Mouse (Mus musculus) cerebellum, postnatal 36 days (tissue): ENCODE results near the gene Dyrk1a.

Source experiments
- DNase-seq, 2 experiments: peaks; one replicate each; pipeline ENCODE4 v3.0.0; 2021 to 2022; ENCODE audit warnings: mixed read lengths in 2 of 2

Gene Dyrk1a

DNA sequence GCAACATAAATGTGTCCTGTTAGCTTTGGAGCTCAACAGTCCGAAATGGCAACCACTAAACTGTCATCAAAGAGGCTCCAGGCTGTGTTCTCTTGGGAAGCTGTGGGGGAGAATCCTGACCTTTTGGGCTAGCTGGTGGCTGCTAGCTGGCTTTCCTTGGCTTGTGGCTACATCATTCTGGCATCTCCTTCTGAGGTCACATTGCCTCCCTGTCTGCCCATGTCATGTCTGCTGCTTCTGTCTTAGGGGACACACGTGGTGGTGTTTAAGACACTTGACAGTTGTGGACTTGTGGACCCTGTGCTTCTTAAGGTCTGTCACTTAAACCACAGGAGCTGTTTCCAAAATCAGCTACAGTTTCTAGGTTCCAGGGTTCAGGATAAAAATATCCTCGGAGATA lies 21.7 kb downstream of the Dyrk1a start:
- DNase-seq = no peak

DNA sequence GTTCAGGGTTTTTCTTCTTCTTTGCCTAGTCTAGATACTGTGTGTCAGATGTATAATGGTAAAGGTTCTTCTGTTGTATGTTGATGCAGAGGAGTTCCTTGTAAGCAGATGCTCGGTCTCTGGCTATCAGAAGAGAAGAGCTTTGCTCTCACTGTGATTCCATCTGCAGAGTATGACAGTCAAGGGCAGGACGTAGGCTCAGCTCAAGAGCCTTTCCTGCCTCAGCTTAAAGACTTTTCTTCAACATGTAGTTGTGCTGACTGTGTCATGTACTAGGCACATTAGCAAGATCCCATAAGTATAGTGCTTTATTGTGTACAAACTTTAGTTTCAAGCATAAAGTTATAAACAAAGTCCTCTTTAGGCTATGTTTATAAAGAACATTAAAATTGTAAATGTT lies 26.8 kb downstream of the Dyrk1a start:
- DNase-seq = no peak

DNA sequence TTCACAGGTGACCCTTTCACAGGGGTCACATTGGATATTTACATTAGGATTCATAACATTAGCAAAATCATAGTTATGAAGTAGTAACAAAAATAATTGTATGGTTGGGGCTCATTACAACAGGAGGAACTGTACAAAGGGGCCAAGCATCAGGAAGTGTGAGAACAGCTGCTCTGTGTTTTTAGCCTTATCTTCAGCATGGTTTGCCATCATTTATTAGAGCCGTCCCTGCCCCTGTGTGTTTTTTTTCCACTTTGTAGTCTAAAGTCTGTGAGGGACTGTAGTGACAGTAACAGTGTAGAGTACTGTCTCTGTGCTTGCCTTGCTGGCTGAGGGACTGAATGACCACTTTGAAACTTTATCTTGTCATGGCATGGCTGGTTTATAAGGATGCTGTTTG lies 27.8 kb downstream of the Dyrk1a start:
- no peak for DNase-seq

DNA sequence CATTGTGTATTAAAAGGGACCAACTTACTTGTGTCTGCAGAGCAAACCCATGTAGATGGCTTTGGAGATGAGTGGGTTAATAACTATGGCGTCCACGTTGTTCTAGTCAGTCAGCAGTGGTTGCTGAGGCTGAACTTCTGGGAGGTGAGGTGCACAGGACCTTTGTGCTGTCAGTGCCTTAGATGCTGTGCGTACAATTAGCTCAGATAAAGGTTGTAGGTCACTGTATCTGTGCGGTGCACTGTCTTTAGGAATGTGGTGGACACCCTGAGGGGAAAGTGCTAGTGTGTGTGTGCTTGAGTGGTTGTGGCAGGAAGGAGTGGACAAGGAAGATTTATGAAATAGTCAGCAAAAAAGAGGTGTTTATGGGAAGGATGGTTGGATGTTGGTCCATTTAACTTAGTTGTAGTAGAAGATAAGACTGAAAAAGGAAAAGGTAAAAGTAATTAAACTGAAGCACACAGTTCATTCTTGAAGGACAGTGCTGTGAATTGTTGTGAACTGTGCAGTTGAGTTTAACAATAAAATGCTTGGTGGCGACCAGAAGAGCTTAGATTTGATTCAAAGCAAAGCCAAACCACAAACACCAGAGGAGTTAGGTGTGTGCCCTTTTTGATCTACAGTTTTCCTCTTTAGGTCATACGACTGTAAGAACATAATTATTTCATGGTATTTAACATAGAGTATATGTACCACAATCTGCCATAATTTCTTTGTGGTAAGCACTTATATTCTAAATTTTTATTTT lies 30.3 kb downstream of the Dyrk1a start:
- DNase-seq = no peak

DNA sequence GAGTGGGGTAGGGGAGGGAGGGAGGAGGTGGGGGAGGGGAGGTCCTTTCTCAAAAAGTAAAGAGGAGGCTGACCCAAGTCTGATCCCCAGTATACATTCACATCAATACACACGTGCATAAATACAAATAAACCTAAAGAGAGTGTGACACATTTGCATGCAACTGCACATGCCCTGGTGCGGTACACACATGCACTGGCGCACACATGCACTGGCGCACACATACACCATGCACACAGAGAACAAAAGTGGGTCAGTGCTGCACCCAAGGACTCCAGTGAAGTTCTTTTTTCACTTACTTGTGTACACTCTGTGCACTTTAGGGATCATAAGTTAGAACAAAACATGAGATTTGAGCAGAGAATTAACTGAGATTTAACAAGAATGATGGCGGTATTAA lies 31.3 kb downstream of the Dyrk1a start:
- no peak for DNase-seq

DNA sequence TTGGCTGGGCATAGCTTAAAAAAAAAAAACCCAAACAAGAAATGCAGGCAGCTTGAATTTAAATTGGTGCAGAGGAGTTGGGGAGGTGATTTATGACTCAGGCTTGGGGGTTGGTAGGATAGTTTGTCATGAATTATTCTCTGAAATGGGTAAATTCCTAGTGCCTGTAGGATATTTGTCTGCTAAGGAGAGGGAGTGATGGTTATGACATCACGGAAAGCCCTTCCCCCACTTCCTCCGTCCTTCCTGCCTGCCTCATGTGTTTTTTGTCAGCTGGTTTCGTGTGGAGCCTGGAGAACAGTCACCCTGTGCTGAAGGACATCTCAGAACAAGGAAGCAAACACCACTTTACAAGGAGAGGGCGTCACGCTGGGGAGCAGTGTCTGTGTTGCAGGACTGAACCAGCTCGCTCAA lies 31.7 kb downstream of the Dyrk1a start:
- no peak for DNase-seq

DNA sequence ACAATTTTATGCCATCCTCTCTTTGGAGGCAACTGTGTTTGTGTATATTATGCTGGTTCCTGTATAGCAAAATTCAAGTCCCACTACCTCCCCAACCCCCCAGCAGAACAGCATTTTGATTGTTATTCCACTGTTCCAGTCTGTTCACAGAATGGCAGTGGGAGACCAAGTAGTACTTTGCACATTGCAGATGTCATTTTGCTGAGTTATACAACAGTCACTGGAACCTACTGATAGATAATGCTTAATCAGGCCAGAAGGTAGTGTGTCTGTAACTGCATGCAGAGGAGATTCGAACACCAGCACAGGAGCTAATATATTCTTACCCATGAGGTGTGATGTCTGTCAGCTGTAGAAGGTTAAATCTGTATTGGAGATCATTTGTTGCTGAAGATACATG lies 32.4 kb downstream of the Dyrk1a start:
- DNase-seq = no peak

DNA sequence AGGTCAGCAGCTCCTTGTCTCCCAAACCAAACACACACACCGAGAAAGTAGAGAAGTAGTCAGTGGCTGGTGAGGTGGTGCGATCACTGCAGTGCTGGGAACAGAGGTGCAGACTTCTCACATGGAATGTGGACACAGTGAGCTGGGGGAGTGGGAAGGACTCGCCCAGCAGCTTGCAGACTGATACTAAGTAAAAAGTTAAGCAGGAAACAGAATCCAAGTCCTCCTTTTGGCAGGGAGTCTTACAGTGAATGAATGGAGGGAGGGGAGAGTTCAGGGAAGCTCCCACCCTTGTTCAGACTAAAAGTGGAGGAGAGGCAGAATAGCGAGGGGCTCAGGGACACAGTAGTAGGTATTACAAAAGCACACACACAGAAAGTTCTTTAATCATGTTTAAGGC lies 32.9 kb downstream of the Dyrk1a start:
- no peak for DNase-seq

DNA sequence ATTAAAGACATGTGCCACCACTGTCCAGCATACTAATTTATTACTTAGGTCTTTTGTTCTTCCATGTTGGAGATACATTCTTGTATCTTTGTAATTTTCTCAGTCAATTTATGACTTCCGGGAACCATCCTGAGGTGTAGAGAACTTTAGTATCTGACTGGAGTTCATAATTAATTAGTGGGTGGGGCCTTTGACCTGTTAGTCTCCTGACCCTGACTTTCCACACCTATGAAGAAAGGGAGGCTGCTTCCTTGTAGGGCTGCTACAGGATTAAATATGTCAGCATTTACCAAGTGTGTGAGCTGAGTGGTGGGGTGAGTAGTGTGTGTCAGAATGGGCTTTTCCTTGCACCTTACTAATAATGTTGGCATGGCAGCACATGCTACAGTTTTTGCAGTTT lies 36.4 kb downstream of the Dyrk1a start:
- no peak for DNase-seq

DNA sequence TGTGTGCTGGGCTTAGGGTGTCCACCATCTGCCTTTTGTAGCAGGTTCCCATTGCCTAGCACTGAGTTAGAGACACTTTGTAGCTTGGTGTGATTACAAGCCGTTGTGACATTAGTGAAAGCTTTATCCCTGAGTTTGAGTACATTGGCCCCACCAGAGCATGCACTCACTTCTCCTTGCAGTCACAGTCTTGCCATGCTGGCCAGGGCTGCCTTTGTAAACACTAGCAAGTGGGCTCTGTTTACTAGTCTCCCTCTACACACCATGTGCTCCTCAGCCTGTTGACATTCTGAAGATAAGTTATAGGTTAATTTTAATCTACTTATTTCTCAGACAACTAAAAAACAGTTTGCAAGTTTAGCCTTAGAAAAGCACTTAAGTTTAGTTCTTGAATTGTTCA lies 37.7 kb downstream of the Dyrk1a start:
- DNase-seq = no peak

DNA sequence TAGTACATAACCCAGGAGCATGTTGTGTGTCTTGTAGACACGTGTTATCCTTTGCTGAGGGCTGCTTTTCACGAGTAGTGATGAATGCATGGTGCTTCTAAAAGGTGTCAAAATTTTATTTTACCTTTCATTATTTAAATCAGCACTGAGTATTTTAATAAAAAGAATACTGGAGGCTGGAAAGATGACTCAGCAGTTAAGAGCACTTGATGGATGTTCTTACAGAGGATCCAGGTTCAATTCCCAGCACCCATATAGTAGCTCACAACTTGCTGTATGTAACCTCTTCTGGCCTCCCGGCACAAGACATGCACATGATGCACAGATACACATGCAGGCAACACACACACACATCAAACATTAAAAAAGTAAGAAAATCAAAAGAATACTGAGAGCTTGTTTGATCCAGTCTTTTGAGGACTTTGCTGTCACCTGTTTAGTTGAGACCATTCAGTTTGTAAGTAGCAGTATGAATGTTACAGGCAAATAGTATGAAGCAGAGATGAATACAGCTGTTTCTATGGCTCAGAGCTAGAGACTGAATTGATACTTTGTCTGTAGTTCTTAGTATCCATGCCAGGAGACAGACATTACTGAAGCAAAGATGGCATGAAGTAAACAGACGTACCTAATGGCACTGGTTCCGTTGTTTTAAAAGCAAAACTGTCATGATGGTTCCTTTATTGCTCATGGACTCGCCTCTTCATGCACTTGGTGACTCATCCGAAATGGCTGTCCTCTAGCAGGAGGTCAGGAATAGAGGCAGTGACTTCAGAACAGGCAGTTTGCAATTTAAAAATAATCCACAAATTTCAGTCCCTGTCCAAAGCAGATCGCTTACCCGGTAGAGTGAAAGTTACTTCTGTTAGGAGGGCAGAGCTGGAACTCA lies 39.1 kb downstream of the Dyrk1a start:
- DNase-seq = no peak

DNA sequence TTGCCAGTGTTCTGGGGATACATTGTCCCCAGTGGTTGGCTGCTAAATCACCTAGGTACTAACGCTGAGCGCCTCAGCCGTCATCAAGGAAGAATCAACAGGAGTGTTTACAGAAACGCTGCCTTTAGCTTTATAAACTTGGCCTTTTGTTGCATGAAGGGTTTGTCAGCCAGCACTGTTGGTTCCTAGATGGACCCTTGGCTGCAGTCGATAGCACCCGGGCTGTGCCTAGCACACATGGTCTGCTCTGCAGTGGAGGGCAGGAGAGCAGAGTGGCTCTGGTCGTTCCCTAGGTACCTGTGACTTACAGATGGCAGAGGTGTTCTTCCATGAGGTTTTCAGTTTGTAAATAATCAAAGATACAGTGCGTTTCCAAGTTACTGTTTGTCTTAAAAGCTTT lies 42.8 kb downstream of the Dyrk1a start:
- no peak for DNase-seq

DNA sequence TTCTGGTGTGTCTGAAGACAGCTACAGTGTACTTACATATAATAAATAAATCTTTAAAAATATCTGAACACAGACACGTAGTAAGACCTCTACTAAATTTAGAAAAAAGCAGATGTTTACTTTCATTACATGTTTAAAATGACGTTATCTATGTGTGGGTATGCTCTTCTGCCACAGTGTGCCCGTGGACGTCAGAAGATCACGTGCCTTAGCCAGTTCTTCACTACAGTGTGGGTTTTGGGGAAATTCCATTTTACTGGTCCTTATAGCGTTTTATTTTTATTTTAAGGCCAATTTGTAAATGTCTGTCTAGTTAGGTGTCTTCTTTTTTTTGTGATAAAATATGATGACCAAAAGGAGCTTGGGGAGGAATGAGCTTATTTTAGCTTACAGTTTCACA lies 47.4 kb downstream of the Dyrk1a start:
- no peak for DNase-seq

DNA sequence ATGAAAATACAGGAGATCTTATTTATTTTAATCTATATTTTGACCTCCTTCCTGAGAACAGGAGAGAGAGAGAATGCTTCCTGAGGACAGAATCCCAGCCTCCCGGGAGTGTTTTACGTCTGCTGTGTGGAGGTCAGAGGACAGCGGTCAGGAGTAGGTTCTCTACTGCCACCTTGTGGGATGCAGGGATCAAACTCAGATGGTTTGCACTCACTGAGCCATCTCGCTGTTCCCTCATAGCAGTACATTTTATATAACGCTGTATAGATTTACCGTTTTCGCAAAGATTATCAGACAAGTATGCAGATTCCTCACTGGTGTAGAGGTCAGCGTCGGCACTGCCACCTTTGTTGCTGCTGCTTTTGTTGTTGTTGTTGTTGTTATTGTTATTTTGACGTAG lies 48.7 kb downstream of the Dyrk1a start:
- DNase-seq = peak; percentile 69 to 73

DNA sequence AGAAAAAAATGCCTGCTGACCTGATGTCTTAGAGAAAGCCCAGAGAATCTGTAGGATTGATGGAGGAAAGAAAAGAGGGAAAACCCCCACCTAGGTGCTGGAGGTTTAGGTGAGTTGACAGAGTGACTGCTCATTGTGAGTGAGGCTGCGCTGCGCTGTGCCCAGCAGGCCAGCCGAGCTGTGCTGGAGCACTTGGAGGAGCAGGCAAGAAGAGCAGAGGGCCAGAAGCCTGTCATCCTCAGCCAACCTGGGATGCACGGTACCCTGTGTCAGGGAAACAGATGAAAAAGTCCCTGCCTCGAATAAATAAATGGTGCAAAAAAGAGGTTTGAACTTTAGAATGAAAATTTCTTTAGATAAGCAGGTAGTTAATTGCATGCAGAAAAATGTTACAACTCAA lies 49.5 kb downstream of the Dyrk1a start:
- DNase-seq = peak in 1 of 2 experiments; percentile 31

DNA sequence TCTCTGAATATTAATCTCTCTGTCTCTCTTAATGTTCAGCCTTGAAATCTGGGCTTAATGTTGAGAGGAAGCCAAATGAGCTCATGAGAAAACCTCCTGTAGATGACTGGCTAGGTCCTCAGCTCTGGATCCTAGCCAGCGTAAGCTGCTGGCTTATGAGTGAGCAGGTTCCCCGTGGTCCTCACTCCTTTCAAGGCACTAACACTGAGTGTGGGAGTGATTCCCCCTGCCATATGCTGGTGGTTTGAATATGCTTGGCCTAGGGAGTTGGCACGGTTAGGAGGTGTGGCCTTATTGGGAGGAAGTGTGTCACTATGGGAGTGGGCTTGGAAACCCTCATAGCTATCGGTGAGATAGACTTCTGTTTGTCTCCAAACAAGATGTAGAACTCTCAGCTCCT lies 55.1 kb downstream of the Dyrk1a start:
- peak; percentile 67 to 72 for DNase-seq

DNA sequence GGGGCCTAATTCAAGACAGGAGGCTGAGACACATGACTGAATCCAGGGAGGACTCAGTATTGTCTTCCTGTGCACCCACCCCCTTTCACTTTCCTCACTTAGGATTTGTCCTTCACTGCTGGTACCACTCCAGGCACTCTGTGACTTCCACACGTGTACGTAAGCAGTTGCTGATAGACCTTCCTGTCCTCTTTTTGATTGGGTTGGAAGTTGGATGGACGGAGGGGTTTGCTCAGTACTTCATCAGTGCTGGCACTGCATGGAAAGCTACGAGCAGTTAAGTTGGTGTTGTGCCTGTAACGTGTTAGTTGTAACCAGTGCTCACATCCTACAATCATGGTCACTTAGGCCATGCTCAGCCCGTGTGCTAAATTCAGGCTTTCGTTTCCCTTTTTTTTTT lies 55.8 kb downstream of the Dyrk1a start:
- no peak for DNase-seq

DNA sequence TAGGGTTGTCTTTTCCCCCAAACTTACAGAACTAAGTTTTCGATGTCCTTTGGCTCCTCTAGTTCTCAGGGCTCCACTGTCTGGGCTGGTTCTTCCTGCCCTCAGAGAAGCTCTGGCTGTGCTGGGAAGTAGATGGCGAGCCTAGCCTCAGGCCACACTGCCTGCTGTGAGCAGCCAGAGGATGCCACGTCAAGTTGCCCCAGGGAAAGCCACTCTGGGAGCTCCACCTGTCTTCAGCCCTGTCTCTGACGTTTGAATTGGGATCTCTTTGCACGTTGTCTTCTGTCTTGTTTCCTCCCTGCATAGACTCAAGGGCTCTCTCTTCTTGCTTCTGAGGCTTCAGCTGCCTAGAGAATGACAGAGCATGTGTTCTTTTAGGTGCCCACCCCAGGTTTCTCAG lies 57.9 kb downstream of the Dyrk1a start:
- DNase-seq = no peak

DNA sequence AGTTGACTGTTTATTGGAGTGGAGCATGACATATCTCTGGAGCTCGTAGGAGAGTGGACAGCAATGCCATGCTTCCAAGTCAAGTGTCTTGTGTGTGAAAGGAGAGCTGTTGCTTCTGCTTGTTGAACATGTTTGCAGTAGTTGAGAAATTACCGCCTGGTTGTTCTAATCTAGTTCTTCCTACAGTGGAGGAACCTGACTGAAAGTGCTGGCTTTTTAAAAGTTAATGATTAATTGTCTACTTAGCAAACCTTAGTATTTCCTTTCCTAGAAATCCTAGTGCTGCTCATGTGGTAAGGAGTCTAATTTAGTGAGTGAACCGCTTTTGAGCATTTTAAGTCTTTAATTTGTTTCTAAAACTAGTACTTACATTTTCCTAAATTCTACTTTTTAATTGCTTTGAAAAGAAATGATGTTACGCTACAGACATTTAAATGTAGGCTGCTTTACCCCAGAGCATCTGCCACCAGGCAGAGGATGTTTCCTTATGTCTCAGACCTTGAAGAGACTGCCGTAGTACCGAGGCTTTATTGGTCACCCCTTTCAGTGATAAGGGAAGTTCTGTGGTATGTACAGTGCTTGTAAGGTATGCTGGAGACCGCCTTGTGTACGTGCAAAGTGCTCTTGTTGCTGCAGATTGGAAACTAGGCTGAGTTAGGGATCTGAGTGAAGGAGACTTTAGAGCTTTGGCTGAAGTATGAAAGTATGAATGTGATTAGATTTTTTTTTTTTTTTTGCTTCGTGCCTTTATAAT lies 59.3 kb downstream of the Dyrk1a start:
- DNase-seq = no peak

DNA sequence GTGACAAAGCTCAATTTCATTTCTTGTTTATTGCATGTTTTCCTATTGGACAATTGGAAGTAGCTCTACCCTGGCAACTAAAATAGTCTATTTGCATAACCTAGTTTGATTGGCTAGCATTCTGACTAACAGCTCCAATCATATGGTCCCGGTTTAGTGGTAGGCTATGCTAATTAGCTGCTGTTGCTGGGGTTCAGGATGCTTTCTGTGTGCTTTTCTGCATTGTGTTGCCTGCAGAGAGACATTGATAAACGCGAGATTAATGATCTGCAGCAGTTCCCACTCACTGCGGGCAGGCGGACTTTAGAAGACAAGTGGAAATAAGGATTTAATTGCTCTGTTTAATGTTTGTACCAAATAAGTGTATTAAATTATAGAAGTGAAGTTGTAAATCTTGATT lies 62.2 kb downstream of the Dyrk1a start:
- DNase-seq = peak; percentile 28 to 52

DNA sequence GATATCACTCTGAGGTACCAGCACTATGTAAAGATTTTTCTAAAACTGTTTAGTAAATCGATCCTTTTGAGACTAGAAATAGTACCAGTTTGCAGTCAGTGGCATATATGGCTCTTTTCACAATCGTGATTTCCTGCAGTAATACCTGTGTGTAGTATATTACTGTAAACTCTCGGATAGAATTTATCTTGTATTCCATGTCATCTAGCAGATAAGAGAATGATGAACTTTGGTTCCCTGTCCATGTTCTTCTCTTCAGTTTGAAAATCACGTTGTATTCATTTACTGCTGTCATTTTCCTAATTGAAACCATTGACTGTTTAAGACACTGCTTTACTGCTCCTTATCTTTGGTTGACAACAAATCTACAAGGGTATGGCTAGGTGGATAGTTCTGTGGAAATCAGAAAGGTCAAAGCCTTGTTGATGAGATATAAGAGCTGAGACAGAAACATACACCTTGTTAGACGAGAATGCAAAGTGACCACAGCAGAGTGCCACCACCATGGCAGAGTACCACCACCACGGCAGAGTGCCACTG lies 62.7 kb downstream of the Dyrk1a start:
- no peak for DNase-seq

DNA sequence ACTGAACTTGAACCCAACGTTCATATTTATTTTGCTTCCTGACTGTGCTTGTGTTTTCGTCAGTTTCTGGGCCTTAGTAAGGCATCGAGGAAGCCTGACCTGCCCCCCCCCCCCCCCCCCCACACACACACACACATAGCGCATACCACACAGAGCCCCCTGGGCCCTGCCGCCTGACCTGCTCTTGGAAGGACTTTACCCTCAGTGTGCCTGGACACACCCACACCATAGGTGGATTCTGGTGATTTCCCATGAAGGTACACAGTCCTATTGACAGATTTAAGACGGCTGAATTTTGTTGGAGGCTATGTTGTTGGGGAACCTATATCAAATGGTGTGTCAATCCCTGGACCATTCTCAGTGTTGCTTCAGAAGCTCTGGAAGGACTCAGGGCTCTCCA lies 63.2 kb downstream of the Dyrk1a start:
- no peak for DNase-seq

DNA sequence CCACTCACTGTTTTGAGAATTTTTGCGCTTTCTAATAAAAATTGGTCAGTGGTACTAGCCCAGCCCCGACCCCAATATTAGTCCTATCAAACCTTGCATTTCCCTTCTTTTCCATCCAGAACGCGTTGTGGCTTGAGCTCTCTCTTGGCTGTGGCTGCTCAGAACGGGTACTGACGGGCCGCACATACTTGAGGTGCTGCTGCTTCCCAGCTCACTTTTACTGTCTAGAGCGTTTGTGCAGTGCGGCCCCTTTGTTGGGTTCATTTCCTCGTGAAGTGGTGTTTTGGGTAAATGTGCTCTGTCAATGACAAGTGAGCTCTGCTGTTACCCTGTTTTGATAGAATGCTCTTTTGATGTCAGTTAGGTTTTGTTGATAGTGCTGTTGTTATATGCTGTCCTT lies 67.6 kb downstream of the Dyrk1a start:
- DNase-seq = no peak
